Mouse (Mus musculus) erythroblast, embryonic 14.5 days (primary cell): ENCODE measurements around the gene Fbxo2. TPM values are rescaled to one million over a fixed set of nuclear protein-coding genes. Genes with fewer than 3 reads are reported as not detected.
"Not testable (repeated sequence)": the region's sequence is repeated elsewhere in the genome, so short reads cannot be mapped to it uniquely, and the experiment has no call there.

Experiments used
- H3K27me3 ChIP-seq: 2 replicates; pipeline ENCODE4 v1.6.1; 2012; ENCODE audit warnings: inconsistent platforms; ENCODE audit not compliant: control insufficient read depth
- H3K36me3 ChIP-seq: 2 replicates; pipeline ENCODE4 v1.6.1; 2012; ENCODE audit warnings: mild to moderate bottlenecking, inconsistent platforms; ENCODE audit not compliant: control insufficient read depth
- H3K4me1 ChIP-seq: 2 replicates; pipeline ENCODE4 v1.6.1; 2012; ENCODE audit warnings: inconsistent platforms; ENCODE audit not compliant: control insufficient read depth
- H3K4me3 ChIP-seq: replicated peaks from 2 replicates; pipeline ENCODE3; 2012; ENCODE audit warnings: moderate library complexity, mild to moderate bottlenecking, inconsistent platforms
- H3K9me3 ChIP-seq: 2 replicates; pipeline ENCODE4 v1.6.1; 2012; ENCODE audit warnings: low read length, inconsistent platforms, mixed read lengths; ENCODE audit not compliant: control insufficient read depth
- GATA1 ChIP-seq: IDR thresholded peaks from 2 replicates; pipeline ENCODE4 v1.6.1; 2012; ENCODE audit warnings: low read length, inconsistent platforms, mixed read lengths
- TAL1 ChIP-seq: IDR thresholded peaks from 3 replicates; pipeline ENCODE4 v1.6.1; 2012; ENCODE audit warnings: low read length, inconsistent platforms, mixed read lengths
- polyA plus RNA-seq: library from polyadenylated mRNA; stranded (reverse); fragments of >175 nt; gene quantifications from 2 replicates; pipeline ENCODE4 v1.2.3, GENCODE M21; 2012

The Fbxo2 gene
- polyA plus RNA-seq, 1 experiment: not detected

DNA sequence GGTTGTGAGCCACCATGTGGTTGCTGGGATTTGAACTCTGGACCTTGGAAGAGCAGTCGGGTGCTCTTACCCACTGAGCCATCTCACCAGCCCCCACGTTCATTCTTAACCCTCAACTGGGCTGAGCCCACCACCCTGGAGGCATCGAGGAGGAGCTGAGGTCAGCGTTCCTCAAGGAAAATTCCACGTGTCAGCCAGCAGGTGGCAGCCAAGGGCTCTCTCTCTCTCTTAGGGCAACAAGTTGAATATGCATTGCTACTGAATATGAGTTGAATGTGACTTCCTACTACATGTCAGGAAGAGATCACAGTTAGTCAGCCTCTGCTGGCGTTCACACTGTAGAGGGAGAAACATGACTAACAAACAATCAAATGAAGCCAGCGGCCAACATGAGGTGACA, 7.9 kb downstream of the Fbxo2 start:
- Histone ChIP-seq H3K4me3 (no peak overlapping the region), H3K36me3 (no peaks in the 10 kb centered on the region), H3K9me3 (peaks cover 4% of the 10 kb centered on the region; the same call in 1 of the 2 replicates), H3K27me3 (peaks cover 77% of the 10 kb centered on the region), H3K4me1 (peaks cover 2% of the 10 kb centered on the region; the same call in 1 of the 2 replicates)
- TF ChIP-seq GATA1 (no peak), TAL1 (no peak)

DNA sequence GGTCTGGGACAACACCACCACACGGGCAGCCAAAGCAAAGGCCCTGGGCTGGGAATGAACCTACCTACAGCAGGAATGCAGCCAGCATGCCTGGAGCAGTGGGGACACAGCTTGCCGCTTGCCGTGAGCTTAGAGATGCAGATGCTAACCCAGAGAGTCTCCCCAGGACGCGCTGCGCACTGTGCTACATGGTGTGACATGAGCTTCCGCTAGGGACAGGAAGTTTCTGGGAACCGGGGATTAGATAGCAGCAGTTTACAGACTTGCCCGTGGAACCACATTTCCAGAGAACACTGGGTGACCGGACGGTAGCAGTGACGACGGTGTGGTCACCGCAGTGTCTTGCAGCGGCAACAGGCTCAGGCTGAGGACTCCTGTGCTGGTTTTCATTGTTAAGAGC, 9.2 kb downstream of the Fbxo2 start:
- H3K36me3 ChIP-seq: no peaks in the 10 kb centered on the region
- H3K4me1 ChIP-seq: no peaks in the 10 kb centered on the region
- TF ChIP-seq TAL1 (no peak), GATA1 (no peak)
- no peak overlapping the region for H3K4me3 ChIP-seq
- peaks cover under 1% of the 10 kb centered on the region; the same call in 1 of the 2 replicates for H3K9me3 ChIP-seq
- peaks cover 77% of the 10 kb centered on the region for H3K27me3 ChIP-seq

DNA sequence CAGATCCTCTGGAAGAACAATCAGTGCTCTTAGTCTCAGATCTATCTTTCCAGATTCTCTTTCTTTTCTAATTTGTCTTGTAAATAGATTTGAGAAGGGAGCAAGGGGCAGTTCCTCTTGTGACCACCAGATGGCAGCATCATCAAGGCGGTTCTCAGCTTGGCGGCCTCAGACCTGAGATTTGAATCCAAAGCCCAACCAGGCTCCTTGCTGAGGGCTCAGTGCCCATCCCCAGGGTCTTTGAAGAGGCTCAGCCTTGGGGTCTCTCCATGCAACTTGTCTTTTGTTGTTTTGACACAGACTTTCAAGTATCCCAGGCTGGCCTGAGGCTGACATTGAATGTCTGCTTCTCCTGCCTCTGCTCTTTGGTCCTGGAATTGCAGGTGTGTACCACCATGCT, 10.4 kb downstream of the Fbxo2 start:
- Histone ChIP-seq H3K4me3 (no peak overlapping the region), H3K9me3 (no peaks in the 10 kb centered on the region), H3K36me3 (no peaks in the 10 kb centered on the region), H3K4me1 (no peaks in the 10 kb centered on the region), H3K27me3 (peaks cover 77% of the 10 kb centered on the region)
- TF ChIP-seq GATA1 (no peak), TAL1 (no peak)

DNA sequence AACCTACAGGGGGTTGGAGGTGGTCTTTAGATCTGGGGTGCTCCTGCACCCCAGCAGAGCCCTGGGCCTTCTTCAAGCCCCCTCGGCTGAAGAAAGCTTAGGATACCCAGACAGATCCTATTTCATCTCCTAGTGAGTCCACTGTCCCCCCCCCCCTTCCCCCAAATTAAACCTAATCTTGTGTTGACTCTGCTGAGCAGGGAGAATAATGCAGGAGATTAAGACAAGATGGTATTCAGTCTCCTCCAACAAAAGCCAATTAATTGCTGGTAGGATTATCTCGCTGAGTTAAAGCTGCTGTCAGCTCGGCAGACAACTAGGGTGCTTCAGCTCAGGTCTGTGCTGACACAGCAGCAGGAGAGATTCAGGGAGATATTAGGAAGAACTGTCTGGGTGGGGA, 10.8 kb downstream of the Fbxo2 start:
- peaks cover 77% of the 10 kb centered on the region for H3K27me3 ChIP-seq
- H3K36me3 ChIP-seq: no peaks in the 10 kb centered on the region
- H3K4me3 ChIP-seq: no peak overlapping the region
- H3K4me1 ChIP-seq: no peaks in the 10 kb centered on the region
- no peaks in the 10 kb centered on the region for H3K9me3 ChIP-seq
- TF ChIP-seq TAL1 (no peak), GATA1 (no peak)

DNA sequence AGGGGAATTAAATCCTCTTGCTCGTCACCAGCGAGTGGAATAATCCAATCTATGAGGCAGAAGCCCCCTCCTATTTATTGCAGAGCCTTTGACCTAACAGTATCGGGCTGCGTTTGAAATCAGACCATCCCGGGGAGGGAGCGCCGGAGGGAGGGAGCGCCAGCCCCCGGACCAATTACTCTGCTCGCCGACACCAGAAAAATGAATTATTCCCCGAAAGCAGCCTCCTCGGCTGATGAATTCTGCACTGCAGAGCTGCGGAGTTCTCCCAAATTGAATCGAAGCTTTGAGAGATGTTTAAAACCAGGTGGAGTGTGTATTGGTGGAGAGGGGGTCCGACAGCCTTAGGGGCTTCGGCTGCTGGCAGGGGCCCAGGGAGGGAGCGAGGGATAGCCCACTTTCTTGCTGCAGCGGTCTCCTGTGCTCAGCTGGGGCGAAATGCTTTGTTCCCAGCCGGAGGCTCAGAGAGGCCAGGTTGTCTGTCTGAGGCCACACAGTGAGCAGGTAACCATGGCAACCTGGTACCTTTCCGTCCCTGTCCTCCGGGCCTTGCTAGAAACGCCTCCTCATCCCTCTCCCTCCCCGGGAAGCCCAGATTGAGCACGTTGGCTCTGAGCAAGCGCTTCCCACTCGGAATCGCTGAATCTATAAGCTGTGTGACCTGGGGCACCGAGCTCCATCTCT, 13.5 kb downstream of the Fbxo2 start:
- H3K27me3 ChIP-seq: peaks cover 81% of the 10 kb centered on the region
- no peaks in the 10 kb centered on the region for H3K36me3 ChIP-seq
- H3K4me1 ChIP-seq: no peaks in the 10 kb centered on the region
- no peak for TF ChIP-seq GATA1
- no peak for TF ChIP-seq TAL1
- no peak overlapping the region for H3K4me3 ChIP-seq
- H3K9me3 ChIP-seq: no peaks in the 10 kb centered on the region

DNA sequence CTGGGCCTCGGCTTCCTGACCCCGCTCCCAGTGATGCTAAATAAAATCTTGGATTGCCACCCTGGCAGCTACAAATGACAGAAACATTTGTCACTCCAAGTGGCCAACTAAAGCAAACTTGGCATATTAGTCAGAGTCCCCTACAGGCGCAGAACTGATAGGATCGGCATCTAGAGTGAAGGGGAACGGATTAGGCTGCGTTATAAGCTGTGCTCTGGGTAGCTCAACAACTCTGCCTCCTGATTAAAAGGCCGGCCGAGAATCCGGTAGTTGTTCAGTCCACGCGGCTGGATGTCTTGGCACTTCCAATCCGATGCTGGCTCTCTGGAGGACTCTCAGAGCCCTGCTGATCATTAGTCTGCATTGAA, 14.1 kb downstream of the Fbxo2 start:
- no peaks in the 10 kb centered on the region for H3K4me1 ChIP-seq
- H3K36me3 ChIP-seq: no peaks in the 10 kb centered on the region
- no peak overlapping the region for H3K4me3 ChIP-seq
- TF ChIP-seq GATA1 (no peak), TAL1 (no peak)
- peaks cover 78% of the 10 kb centered on the region for H3K27me3 ChIP-seq
- H3K9me3 ChIP-seq: no peaks in the 10 kb centered on the region

DNA sequence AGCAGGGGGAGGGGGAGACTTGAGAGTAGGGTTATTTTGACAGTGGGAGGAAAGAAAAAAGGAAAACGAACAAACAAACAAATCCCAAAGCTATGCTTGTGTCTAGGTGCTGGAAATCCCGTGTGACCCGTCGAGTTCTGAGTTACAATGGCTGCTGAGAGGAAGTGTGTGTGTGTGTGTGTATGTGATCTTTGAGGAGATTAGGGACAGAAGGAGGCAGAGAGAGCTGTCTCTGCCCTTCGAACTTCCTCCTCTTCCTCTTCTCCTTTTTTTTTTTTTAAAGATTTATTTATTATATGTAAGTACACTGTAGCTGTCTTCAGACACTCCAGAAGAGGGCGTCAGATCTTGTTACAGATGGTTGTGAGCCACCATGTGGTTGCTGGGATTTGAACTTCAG, 16.2 kb downstream of the Fbxo2 start:
- not testable (repeated sequence) for H3K4me1 ChIP-seq, H3K36me3 ChIP-seq, H3K4me3 ChIP-seq, H3K9me3 ChIP-seq
- peaks cover 61% of the 10 kb centered on the region for H3K27me3 ChIP-seq

DNA sequence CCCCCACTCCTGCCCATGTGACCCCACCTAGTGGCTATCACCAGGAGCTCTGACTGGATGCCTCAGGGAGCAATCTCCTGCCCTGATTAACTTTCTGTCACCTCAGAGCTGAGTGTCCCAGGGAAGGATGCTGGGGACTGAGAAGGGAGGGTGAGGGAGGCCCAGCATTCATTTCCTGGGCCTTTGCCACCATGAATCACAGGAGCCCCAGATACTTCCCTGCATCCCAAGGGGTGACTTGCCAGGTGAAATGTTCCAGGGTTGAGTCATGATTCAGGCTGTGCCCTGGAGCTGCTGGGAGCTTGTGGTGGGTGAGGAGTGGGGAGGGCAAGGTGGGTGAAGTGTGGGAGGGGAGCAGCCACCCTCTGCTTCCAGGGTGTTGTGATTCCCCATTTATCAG, 17.3 kb downstream of the Fbxo2 start:
- TF ChIP-seq TAL1 (no peak), GATA1 (no peak)
- Histone ChIP-seq H3K4me3 (no peak overlapping the region), H3K27me3 (peaks cover 51% of the 10 kb centered on the region), H3K36me3 (no peaks in the 10 kb centered on the region), H3K4me1 (no peaks in the 10 kb centered on the region), H3K9me3 (no peaks in the 10 kb centered on the region)

DNA sequence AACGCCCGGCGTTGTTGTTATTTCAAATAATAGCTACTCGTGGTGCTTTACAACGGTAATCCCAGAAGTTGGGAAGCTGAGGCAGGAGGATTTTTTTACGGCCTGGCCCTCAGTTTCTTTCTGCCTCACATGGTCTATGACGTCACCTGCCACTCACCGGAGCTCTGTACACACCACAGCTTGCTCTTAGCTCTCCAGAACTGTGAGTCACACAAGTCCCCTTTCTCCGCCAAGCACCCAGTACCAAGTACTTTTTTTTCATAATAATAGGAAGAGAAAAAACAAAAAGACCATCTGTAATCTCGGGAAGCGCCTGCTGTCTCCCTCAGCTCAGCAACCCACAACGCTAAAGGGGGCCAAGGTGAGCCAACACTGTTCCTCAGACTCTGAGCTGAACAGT, 21.1 kb downstream of the Fbxo2 start:
- H3K36me3 ChIP-seq: no peaks in the 10 kb centered on the region
- H3K4me1 ChIP-seq: no peaks in the 10 kb centered on the region
- no peak overlapping the region for H3K4me3 ChIP-seq
- H3K27me3 ChIP-seq: peaks cover 19% of the 10 kb centered on the region
- TF ChIP-seq GATA1: no peak
- H3K9me3 ChIP-seq: no peaks in the 10 kb centered on the region

DNA sequence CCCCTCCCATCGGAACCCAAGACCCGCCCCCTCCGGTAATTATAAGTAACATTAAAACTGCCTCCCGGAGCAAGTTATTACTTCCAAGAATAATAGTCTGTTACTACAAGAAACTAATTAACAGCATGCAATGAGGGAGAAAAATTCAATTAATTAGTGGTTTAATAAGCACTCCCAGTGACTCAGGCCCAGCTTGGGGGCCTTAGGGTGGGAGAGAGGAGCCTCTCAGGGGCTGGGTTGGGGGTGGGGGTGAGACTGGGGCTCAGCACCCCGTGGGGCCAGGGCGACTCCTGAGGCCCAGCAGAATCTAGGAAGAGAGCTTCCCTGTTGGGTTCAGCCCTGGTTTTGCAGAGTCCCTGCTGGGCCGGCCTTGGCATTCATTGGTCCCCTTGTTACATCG, 21.9 kb downstream of the Fbxo2 start:
- H3K27me3 ChIP-seq: peaks cover 12% of the 10 kb centered on the region

More for the DNA sequence above, 21.9 kb downstream of the Fbxo2 start:
- TF ChIP-seq GATA1: no peak
- TF ChIP-seq TAL1: no peak
- no peak overlapping the region for H3K4me3 ChIP-seq
- H3K4me1 ChIP-seq: no peaks in the 10 kb centered on the region
- H3K36me3 ChIP-seq: no peaks in the 10 kb centered on the region
- H3K9me3 ChIP-seq: no peaks in the 10 kb centered on the region
